Mouse (Mus musculus): ENCODE measurements around the gene Lsm8. TPM values are rescaled to one million over a fixed set of nuclear protein-coding genes. Genes with fewer than 3 reads are reported as not detected.

The Lsm8 gene
- polyA plus RNA-seq (2012; rRNA removed), result 77.2 and 83.7 TPM in 2 replicates

GRCm38 (mm10) chr6:18848051-18848701, at the start of gene Lsm8:
Gene Lsm8, plus strand, starts transcription at chr6:18848579.

GRCm38 (mm10) chr6:18866018-18866417, 17.6 kb downstream of the Lsm8 start, which contains the start of gene Ankrd7:
Gene Ankrd7, plus strand, starts transcription at chr6:18866318.

Other genes starting within 250 kb of the Lsm8 start
- gene Ankrd7, start 17.7 kb downstream of the Lsm8 start, polyA plus RNA-seq (2012; rRNA removed), result 0.11 TPM in 1 of 2 replicates, not detected in the other

Measured in central nervous system, embryonic 18 days (tissue).